Mouse (Mus musculus) thymus, adult 2 months (tissue): ENCODE data around the gene Csf1. TPM values are rescaled to one million over a fixed set of nuclear protein-coding genes. Genes with fewer than 3 reads are reported as not detected.

Experiments used
- DNase-seq: peaks from one replicate; pipeline ENCODE4 v3.0.0; 2021
- H3K27ac ChIP-seq: fragments of 200-500 bp; 2 replicates; pipeline ENCODE4 v1.5.1; 2012; ENCODE audit warnings: low read length, control low read depth; ENCODE audit not compliant: control insufficient read depth, insufficient read depth
- H3K27me3 ChIP-seq: fragments of 200-500 bp; 2 replicates; pipeline ENCODE4 v1.6.1; 2012; ENCODE audit warnings: mild to moderate bottlenecking, low read length, moderate library complexity, mixed read lengths; ENCODE audit not compliant: control insufficient read depth, insufficient read depth
- H3K36me3 ChIP-seq: fragments of 200-500 bp; 2 replicates; pipeline ENCODE4 v1.6.1; 2012; ENCODE audit warnings: mild to moderate bottlenecking, low read length, moderate library complexity; ENCODE audit not compliant: control insufficient read depth, insufficient read depth
- H3K4me1 ChIP-seq: fragments of 200-500 bp; replicated peaks from 2 replicates; pipeline ENCODE4 v1.6.1; 2012; ENCODE audit warnings: low read length; ENCODE audit not compliant: control insufficient read depth, insufficient read depth
- H3K4me3 ChIP-seq: fragments of 200-500 bp; 2 replicates; pipeline ENCODE4 v1.5.1; 2012; ENCODE audit warnings: mild to moderate bottlenecking, low read length, control low read depth, moderate library complexity; ENCODE audit not compliant: control insufficient read depth, insufficient read depth
- CTCF ChIP-seq: fragments of 200-500 bp; IDR thresholded peaks from 2 replicates; pipeline ENCODE4 v1.5.1; 2012; ENCODE audit warnings: mild to moderate bottlenecking, control low read depth, low read length, moderate library complexity, borderline replicate concordance; ENCODE audit not compliant: control insufficient read depth, poor library complexity, insufficient read depth; ENCODE audit errors: extremely low read depth
- POLR2A ChIP-seq: fragments of 200-500 bp; IDR thresholded peaks from 2 replicates; pipeline ENCODE4 v1.6.1; 2012; ENCODE audit warnings: mild to moderate bottlenecking, low read length, control low read depth, moderate library complexity; ENCODE audit not compliant: control insufficient read depth, poor library complexity, insufficient read depth; ENCODE audit errors: extremely low read depth
- WGBS: fragments of 180-500 bp; shearing (Covaris S2); methylation state at CpG from one replicate; pipeline ENCODE4 v1.1.7; 2018; 5-methylcytosine and 5-hydroxymethylcytosine counted together
- polyA plus RNA-seq: library from polyadenylated mRNA; depleted of rRNA; stranded (reverse); fragments of >200 nt; gene quantifications from 2 replicates; pipeline ENCODE4 v1.2.3, GENCODE M21; 2012

Gene Csf1
- polyA plus RNA-seq, 1 experiment, result 12.5 TPM

DNA sequence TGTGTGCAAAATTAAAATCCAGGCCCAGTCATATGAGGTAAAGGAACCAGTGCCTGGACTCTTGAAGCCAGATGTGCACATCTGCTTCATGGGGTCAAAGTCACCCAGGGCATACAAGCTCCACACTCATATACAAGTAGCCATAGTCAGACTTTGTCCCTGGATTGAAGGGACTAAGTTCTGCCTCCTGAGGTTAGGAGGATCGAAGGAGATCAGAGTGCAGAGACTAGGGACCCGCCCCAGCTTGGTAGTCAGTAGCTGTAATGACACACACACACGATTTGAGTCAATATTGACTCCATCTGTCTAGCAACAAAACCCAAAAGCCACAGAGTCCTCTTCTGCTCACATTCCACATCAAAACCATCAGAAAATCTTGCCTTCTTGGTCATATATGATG lies 30.0 kb upstream of the Csf1 start:
- Histone ChIP-seq H3K4me1 (no peaks in the 10 kb centered on the region), H3K4me3 (no peak overlapping the region), H3K27me3 (no peaks in the 10 kb centered on the region; the same call in 1 of the 2 replicates), H3K27ac (no peak overlapping the region), H3K36me3 (no peaks in the 10 kb centered on the region)
- TF ChIP-seq POLR2A, result no peak
- TF ChIP-seq CTCF, result no peak
- 76% methylated on average over 3 of the region's 3 CpGs for WGBS
- no peak for DNase-seq

DNA sequence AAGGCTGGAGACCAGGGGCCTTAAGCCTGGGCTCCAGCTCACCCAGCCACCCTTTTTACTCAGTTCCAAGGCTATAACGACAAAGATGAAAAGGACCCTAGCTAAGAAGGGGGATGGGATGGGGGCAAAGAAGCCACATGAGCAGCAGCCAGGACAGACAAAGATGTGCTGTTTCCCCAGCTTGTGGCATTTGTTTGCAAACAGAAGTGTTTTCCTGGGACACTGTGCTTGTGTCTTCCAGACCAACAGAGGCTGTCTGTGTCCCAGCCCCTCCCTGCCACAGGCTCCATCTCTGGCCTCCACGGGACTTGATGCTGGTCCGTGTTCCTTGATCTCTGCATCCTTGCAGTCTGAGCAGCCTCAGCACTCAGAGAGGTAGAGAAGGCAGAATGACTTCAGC lies 28.6 kb upstream of the Csf1 start:
- 90% methylated on average over 3 of the region's 3 CpGs for WGBS
- no peak for DNase-seq

DNA sequence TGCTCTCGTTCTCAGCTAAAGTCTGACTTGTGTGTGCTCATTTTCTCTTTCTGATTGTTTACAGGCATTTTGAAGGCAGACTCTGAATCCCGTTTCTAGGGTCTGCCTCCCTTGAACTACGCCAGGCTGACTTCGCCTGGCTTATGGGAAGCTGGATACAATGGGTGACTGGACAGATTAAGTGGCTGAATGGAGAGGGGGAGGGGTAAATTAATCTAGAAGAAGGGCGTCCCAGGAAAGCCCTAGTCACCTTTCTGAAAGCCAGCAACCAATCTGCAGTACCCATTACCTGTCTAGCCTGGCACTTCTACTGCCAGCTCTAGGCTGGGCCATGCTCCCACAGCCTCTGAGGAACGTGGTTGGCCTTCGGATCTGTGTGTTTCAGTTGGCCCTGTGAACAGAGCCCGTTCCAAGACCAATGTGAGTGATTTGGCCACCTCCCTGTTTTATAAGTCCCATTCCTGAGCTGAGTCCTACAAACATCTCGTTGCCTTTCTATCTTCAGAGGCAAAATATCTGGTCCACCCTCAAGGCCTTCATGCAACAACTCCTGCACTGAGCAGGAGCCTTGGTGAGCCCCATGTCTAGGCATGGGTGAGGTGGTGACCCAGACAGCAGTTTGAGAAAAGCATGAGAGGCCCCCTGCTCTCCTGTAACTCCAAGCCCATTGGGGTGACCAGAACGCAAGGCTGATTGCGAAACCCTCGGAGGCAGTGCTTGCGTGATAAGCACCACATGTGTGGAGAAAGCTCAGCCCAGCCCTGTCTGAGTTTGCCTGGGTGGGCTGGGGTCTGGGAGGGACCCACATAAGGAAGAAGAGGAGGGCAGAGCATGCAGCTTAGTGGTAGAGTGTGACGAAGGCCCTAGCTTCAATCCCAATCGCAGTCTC lies 27.6 kb upstream of the Csf1 start:
- H3K27ac ChIP-seq, result no peak overlapping the region
- no peaks in the 10 kb centered on the region for H3K36me3 ChIP-seq
- no peak overlapping the region for H3K4me3 ChIP-seq
- no peak for TF ChIP-seq CTCF
- no peak for TF ChIP-seq POLR2A
- H3K27me3 ChIP-seq, result no peaks in the 10 kb centered on the region; the same call in 1 of the 2 replicates
- WGBS, result 90% methylated on average over 15 of the region's 15 CpGs
- no peak for DNase-seq
- no peaks in the 10 kb centered on the region for H3K4me1 ChIP-seq

More for the DNA sequence above, 28.6 kb upstream of the Csf1 start:
- no peaks in the 10 kb centered on the region for H3K4me1 ChIP-seq
- no peak overlapping the region for H3K4me3 ChIP-seq
- no peaks in the 10 kb centered on the region for H3K36me3 ChIP-seq
- no peaks in the 10 kb centered on the region; the same call in 1 of the 2 replicates for H3K27me3 ChIP-seq
- no peak for TF ChIP-seq POLR2A
- TF ChIP-seq CTCF, result no peak
- H3K27ac ChIP-seq, result no peak overlapping the region

DNA sequence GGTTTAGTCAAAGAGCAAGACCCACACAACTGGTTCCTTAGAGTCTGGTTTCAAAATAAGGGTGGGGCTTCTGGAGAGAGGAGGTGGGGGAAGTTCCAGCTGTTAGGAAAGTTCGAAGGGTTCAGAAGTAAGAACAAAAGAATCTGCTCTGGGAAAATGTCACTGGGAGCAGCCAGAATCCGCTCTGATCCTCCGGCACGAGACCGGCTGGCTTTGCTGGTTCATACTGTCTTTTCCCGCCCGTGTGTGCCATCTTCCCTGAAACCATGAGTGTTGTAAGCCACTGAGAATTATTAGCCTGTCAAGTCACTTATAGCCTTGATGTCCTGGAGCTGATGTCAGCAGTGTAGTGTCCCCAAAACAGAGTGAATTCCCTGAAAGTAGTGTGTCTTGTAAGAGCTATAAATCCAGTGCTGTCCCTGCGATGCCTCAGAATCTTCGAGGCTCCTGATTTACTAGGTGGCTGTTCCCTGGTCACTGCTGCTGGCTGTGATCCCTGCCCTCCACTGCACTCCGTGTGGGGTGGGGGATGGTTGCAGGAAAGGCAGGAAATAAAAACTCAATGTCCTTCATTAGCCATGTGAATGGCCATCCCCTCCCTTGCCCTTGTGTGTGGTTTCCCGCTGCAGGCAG lies 26.8 kb upstream of the Csf1 start:
- no peak overlapping the region for H3K27ac ChIP-seq
- WGBS, result 84% methylated on average over 11 of the region's 11 CpGs
- no peak for DNase-seq
- H3K4me1 ChIP-seq, result no peaks in the 10 kb centered on the region
- no peak overlapping the region for H3K4me3 ChIP-seq
- H3K36me3 ChIP-seq, result no peaks in the 10 kb centered on the region
- TF ChIP-seq CTCF (no peak), POLR2A (no peak)
- no peaks in the 10 kb centered on the region; the same call in 1 of the 2 replicates for H3K27me3 ChIP-seq

DNA sequence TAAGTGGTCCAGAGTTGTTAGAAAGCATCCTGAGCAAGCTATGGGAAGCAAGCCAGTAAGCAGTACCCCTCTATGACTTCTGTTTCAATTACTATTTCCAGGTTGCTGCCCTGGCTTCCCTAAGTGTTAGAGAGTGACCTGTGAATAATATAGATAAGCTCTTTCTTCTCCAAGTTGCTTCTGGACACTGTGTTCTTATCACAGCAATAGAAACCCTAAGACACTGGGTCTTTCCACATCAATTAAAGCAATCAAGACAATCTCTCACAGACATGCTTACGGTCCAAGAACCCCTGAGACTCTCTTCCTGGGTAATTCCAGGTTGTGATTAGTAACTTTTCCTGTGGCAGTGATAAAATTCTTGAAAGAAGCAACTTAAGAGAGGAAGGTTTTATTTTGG lies 26.1 kb upstream of the Csf1 start:
- 98% methylated on average over 1 of the region's 1 CpGs for WGBS
- H3K27me3 ChIP-seq, result no peaks in the 10 kb centered on the region; the same call in 1 of the 2 replicates
- H3K4me3 ChIP-seq, result no peak overlapping the region
- no peak overlapping the region for H3K27ac ChIP-seq
- TF ChIP-seq CTCF, result no peak
- no peak for TF ChIP-seq POLR2A
- no peaks in the 10 kb centered on the region for H3K4me1 ChIP-seq
- H3K36me3 ChIP-seq, result no peaks in the 10 kb centered on the region
- DNase-seq, result no peak

DNA sequence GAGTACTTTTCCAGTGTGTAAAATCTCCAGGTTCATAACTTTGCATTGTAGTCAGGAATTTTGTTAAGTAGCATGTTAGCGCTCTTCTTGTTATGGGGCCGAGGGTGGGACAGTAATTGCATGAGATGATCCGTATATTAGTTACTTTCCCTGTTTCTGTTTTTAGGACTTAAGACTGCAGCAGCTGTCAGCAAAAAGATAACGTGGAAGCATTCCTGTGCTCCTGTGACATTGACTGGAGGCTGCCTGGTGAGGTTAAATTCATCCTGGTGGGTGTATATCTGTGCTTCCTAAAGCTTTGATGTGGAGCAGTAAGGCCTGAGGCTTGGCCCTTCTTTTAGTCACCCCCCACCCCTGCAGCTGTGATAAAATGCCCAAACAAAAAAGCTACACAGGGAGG lies 25.3 kb upstream of the Csf1 start:
- no peak for TF ChIP-seq POLR2A
- no peak for TF ChIP-seq CTCF
- H3K27ac ChIP-seq, result no peak overlapping the region
- H3K4me3 ChIP-seq, result no peak overlapping the region
- WGBS, result 90% methylated on average over 4 of the region's 4 CpGs
- no peaks in the 10 kb centered on the region for H3K4me1 ChIP-seq
- H3K27me3 ChIP-seq, result no peaks in the 10 kb centered on the region; the same call in 1 of the 2 replicates
- DNase-seq, result no peak
- no peaks in the 10 kb centered on the region for H3K36me3 ChIP-seq

DNA sequence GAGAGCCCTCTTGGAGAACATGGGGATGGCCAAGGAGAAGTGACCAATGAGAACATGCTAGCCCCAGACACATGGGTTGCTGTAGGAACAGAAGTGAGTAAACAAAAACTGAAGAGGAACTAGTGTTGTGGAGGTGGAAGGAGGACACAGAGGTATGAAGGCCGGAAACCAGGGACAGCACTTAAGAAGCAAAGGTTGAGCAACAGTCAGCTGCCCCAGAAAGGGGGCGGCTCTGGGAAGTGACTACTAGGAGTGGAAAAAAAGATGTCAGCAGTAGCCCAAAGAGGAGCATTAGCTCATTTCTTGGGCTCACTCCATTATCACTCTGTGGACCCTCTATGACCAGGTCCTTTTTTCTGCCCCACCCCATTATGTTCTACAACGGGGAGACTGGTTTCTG lies 23.0 kb upstream of the Csf1 start:
- WGBS, result 83% methylated on average over 3 of the region's 3 CpGs
- H3K4me3 ChIP-seq, result no peak overlapping the region
- no peaks in the 10 kb centered on the region for H3K4me1 ChIP-seq
- no peak for DNase-seq
- TF ChIP-seq POLR2A, result no peak
- no peak for TF ChIP-seq CTCF
- no peaks in the 10 kb centered on the region for H3K36me3 ChIP-seq
- no peak overlapping the region for H3K27ac ChIP-seq
- H3K27me3 ChIP-seq, result no peaks in the 10 kb centered on the region; the same call in 1 of the 2 replicates
